Mouse (Mus musculus) CH12.LX (cell line): Measurements from ENCODE around the gene Rgl1. TPM values are rescaled to one million over a fixed set of nuclear protein-coding genes. Genes with fewer than 3 reads are reported as not detected.

Experiments
- DNase-seq: peaks from one replicate; pipeline ENCODE4 v3.0.0-alpha.2; 2013; ENCODE audit errors: extremely low read depth
- H3K27ac ChIP-seq: 2 replicates; pipeline ENCODE4 v1.5.1; 2012; ENCODE audit warnings: low read depth, mild to moderate bottlenecking, control low read depth, moderate library complexity; ENCODE audit not compliant: insufficient read depth
- H3K27me3 ChIP-seq: replicated peaks from 2 replicates; pipeline ENCODE3; 2012; ENCODE audit warnings: inconsistent platforms
- H3K36me3 ChIP-seq, 2 experiments: replicated peaks in 1 of 2; 2 replicates each; pipeline versions ENCODE3 to v1.6.1; 2012; ENCODE audit warnings: inconsistent platforms in 1 of 2, low read length in 1 of 2, mild to moderate bottlenecking in 1 of 2, mixed read lengths in 1 of 2, moderate library complexity in 1 of 2; ENCODE audit not compliant: control insufficient read depth in 1 of 2, insufficient read depth in 1 of 2
- H3K4me1 ChIP-seq, 2 experiments: 2 replicates each; pipeline ENCODE4 v1.6.1; 2012; ENCODE audit warnings: inconsistent platforms in 1 of 2, moderate library complexity in 1 of 2; ENCODE audit not compliant: insufficient read depth in 2 of 2, control insufficient read depth in 1 of 2
- H3K4me2 ChIP-seq: 2 replicates; pipeline ENCODE4 v1.6.1; 2012; ENCODE audit warnings: low read depth, mild to moderate bottlenecking, control low read depth; ENCODE audit not compliant: poor library complexity, insufficient read depth, severe bottlenecking
- H3K4me3 ChIP-seq, 3 experiments: fragments of 150-350 bp in 1 of 3; sonication (generic) in 1 of 3; replicated peaks in 1 of 3; 2 replicates each; pipeline versions ENCODE3 to v1.5.1; 2011 to 2012; ENCODE audit warnings: low read depth in 2 of 3, low read length in 2 of 3, mild to moderate bottlenecking in 2 of 3, moderate library complexity in 2 of 3, control low read depth in 1 of 3, improper control_type of control experiment in 1 of 3, inconsistent platforms in 1 of 3, mixed read lengths in 1 of 3; ENCODE audit not compliant: poor library complexity in 1 of 3
- H3K79me2 ChIP-seq: replicated peaks from 2 replicates; pipeline ENCODE4 v1.6.1; 2012; ENCODE audit warnings: mild to moderate bottlenecking, moderate library complexity; ENCODE audit not compliant: control insufficient read depth, poor library complexity, insufficient read depth, severe bottlenecking; ENCODE audit errors: extremely low read depth
- H3K9ac ChIP-seq: 2 replicates; pipeline ENCODE4 v1.6.1; 2012; ENCODE audit warnings: low read depth, mild to moderate bottlenecking, control low read depth, moderate library complexity; ENCODE audit not compliant: insufficient read depth
- H3K9me3 ChIP-seq: replicated peaks from 2 replicates; pipeline ENCODE3; 2012; ENCODE audit warnings: low read length, inconsistent platforms, mixed read lengths
- BHLHE40 ChIP-seq: IDR thresholded peaks from 2 replicates; pipeline ENCODE4 v1.6.1; 2011; ENCODE audit warnings: mild to moderate bottlenecking, low read depth, low read length, improper control_type of control experiment
- CHD1 ChIP-seq: IDR thresholded peaks from 2 replicates; pipeline ENCODE4 v1.6.1; 2012; ENCODE audit warnings: low read depth, low read length, improper control_type of control experiment, inconsistent platforms
- CTCF ChIP-seq, 2 experiments: IDR thresholded peaks in 1 of 2; conservative IDR thresholded peaks in 1 of 2; 2 replicates each; pipeline ENCODE4 v1.5.1; 2011 to 2012; ENCODE audit warnings: low read depth in 2 of 2, low read length in 2 of 2, improper control_type of control experiment in 1 of 2, inconsistent platforms in 1 of 2, mild to moderate bottlenecking in 1 of 2, moderate library complexity in 1 of 2
- ELF1 ChIP-seq: IDR thresholded peaks from 2 replicates; pipeline ENCODE4 v1.6.1; 2014; ENCODE audit warnings: low read depth, mild to moderate bottlenecking, inconsistent platforms, low read length, improper control_type of control experiment
- EP300 ChIP-seq: IDR thresholded peaks from 2 replicates; pipeline ENCODE4 v1.6.1; 2011; ENCODE audit warnings: low read length, improper control_type of control experiment
- GABPA ChIP-seq: IDR thresholded peaks from 2 replicates; pipeline ENCODE4 v1.6.1; 2012; ENCODE audit warnings: low read depth, low read length, improper control_type of control experiment, inconsistent platforms; ENCODE audit not compliant: insufficient replicate concordance
- JUND ChIP-seq: conservative IDR thresholded peaks from 2 replicates; pipeline ENCODE4 v1.6.1; 2011; ENCODE audit warnings: low read depth, low read length, improper control_type of control experiment
- KAT2A ChIP-seq: IDR thresholded peaks from 2 replicates; pipeline ENCODE4 v1.6.1; 2012; ENCODE audit warnings: low read length, improper control_type of control experiment, inconsistent platforms; ENCODE audit not compliant: insufficient replicate concordance
- MAX ChIP-seq: IDR thresholded peaks from 2 replicates; pipeline ENCODE4 v1.6.1; 2011; ENCODE audit warnings: low read length, improper control_type of control experiment
- MXI1 ChIP-seq: IDR thresholded peaks from 2 replicates; pipeline ENCODE4 v1.6.1; 2011; ENCODE audit warnings: mild to moderate bottlenecking, low read depth, low read length, improper control_type of control experiment
- MYC ChIP-seq: IDR thresholded peaks from 2 replicates; pipeline ENCODE4 v1.6.1; 2011; ENCODE audit warnings: low read depth, mild to moderate bottlenecking, improper control_type of control experiment, low read length
- PAX5 ChIP-seq: IDR thresholded peaks from 2 replicates; pipeline ENCODE4 v1.6.1; 2012; ENCODE audit warnings: low read length, inconsistent platforms, mixed read lengths
- RAD21 ChIP-seq: IDR thresholded peaks from 2 replicates; pipeline ENCODE4 v1.6.1; 2011; ENCODE audit warnings: low read depth, mild to moderate bottlenecking, low read length, improper control_type of control experiment, moderate library complexity
- RCOR1 ChIP-seq: conservative IDR thresholded peaks from 2 replicates; pipeline ENCODE4 v1.6.1; 2012; ENCODE audit warnings: low read depth, mild to moderate bottlenecking, inconsistent platforms, low read length, improper control_type of control experiment
- TCF12 ChIP-seq: IDR thresholded peaks from 2 replicates; pipeline ENCODE4 v1.6.1; 2014; ENCODE audit warnings: low read depth, mild to moderate bottlenecking, inconsistent platforms, low read length, improper control_type of control experiment
- USF1 ChIP-seq: IDR thresholded peaks from 2 replicates; pipeline ENCODE4 v1.6.1; 2014; ENCODE audit warnings: low read depth, mild to moderate bottlenecking, inconsistent platforms, low read length, improper control_type of control experiment
- USF2 ChIP-seq: conservative IDR thresholded peaks from 2 replicates; pipeline ENCODE4 v1.6.1; 2011; ENCODE audit warnings: low read depth, low read length, improper control_type of control experiment
- ZC3H11A ChIP-seq: IDR thresholded peaks from 2 replicates; pipeline ENCODE4 v1.6.1; 2012; ENCODE audit warnings: low read depth, mild to moderate bottlenecking, inconsistent platforms, low read length, improper control_type of control experiment
- ZKSCAN1 ChIP-seq: IDR thresholded peaks from 2 replicates; pipeline ENCODE4 v1.6.1; 2012; ENCODE audit warnings: low read depth, inconsistent platforms, low read length, improper control_type of control experiment, borderline replicate concordance
- dilution Hi-C: fragments of 300-500 bp; cut with MboI; formaldehyde crosslinking; loops from 2 replicates; pipeline ENCODE4 v1.14.3; 2020; ENCODE audit warnings: low sequenced_read_pairs; ENCODE audit not compliant: extremely low pct_unique_long_range_greater_than_20kb, extremely low pct_ligation_motif_present
- in situ Hi-C: fragments of 300-500 bp; cut with MboI; formaldehyde crosslinking; loops from 3 replicates; pipeline ENCODE4 v1.14.3; 2019; ENCODE audit warnings: low sequenced_read_pairs, low pct_ligation_motif_present, low pct_unique_long_range_greater_than_20kb, mixed read lengths
- polyA plus RNA-seq: library from polyadenylated mRNA; unstranded; fragments of >175 nt; gene quantifications from 2 replicates; pipeline ENCODE4 v1.2.1, GENCODE M21; 2012; ENCODE audit warnings: low read depth; ENCODE audit not compliant: insufficient read length
- total RNA-seq, 2 experiments: library from RNA; depleted of rRNA; stranded (reverse); fragments of 300-350 nt in 1 of 2; fragments of >200 nt in 1 of 2; gene quantifications; 2 replicates each; pipeline ENCODE4 v1.2.3; 2012 to 2014

The Rgl1 gene
- total and polyA plus RNA-seq, 3 experiments: 0.25 to 1.7 (median 0.74) TPM

DNA sequence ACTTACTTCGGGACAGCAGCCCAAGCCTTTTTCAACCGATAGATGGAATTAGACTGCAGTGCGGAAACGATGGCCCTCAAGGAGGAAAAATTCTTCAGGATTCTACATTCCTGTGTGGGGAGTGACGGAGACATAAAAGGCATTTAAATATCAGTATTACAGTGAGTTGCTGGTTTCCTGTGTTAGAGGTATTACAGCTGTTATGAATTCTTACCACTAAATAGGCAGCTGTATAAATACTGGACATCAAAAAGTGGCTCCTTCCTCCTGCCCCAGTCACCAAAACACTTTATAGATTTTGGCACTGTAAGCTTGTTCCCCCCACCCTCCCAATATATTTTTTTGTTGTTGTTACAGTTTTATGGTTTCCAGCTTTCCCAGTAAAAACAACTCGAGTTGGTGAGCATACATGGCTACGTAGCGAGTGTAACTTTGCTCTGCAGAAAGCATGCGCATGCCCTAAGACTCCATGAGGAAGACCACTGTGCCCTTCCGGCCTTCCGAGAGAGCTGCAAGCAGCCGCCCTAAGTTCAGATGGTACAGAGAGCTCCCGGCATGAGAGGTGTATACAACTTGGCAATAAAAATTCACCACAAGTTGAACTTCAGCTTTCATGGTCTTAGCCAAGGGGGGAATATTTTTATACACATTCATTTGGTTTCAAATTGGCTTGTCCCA lies 217.0 kb downstream of the Rgl1 start:
- DNase-seq: no peak
- in situ Hi-C loops (loop anchor here (25.0 kb wide), 3 partner anchors 363 to 838 kb away; partner anchors contain the start of gene Smg7), dilution Hi-C loops (no loop called here)
- H3K79me2 ChIP-seq: no peaks in the 10 kb centered on the region
- no peak overlapping the region for H3K27ac ChIP-seq
- H3K4me1 ChIP-seq: peaks cover 0 to 8% of the 10 kb centered on the region in 2 experiments; a peak in 1 of 4 replicates
- no peak overlapping the region for H3K4me3 ChIP-seq
- TF ChIP-seq CHD1 (no peak), USF1 (no peak), USF2 (no peak), MYC (no peak), BHLHE40 (no peak), RCOR1 (no peak), RAD21 (no peak), ELF1 (no peak), CTCF (conservative IDR thresholded peaks at IDR 0.05 in 1 of 2, IDR thresholded peaks at IDR 0.05 in 1 of 2; ENCODE audit: low read depth in 2 of 2, low read length in 2 of 2) (no peak), KAT2A (no peak)
- H3K9me3 ChIP-seq: no peaks in the 10 kb centered on the region
- H3K9ac ChIP-seq: no peak overlapping the region
- H3K36me3 ChIP-seq: no peaks in the 10 kb centered on the region
- H3K27me3 ChIP-seq: no peaks in the 10 kb centered on the region
- H3K4me2 ChIP-seq: no peak overlapping the region

DNA sequence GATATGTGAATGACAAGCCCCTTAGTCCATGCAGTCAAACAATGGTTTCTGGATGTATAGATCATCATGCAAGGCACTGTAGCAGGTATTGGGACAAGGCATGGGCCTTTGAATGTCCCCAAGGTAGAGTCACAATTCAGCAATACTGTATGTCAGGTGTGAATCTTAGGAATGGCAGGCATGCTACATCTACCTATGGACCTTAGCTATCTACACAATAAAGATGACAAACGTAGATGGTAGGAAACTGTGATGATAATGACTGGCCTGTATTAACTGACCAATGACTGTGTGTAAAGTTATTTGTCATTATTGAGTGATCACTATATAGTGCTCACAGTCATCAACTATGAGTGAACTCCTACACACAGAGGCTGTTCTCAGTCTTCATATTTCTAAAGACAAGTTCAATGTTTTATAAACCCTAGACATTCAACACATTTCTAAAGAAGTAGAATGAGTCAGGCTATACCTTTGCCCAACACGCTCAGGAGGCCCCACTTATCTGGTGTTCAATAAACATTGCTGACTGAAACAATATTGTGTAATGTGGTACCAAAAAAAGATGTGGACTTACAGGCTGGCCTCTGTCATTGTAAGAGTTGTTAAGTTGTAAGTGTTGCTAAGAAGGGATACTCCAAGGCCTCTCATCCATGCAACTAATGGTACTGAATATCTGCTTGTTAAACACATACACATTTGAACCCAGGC lies 222.5 kb downstream of the Rgl1 start:
- H3K4me2 ChIP-seq: no peak overlapping the region
- H3K27ac ChIP-seq: no peak overlapping the region
- DNase-seq: no peak
- in situ Hi-C loops: loop anchor here (25.0 kb wide), 3 partner anchors 369 to 844 kb away; partner anchors contain the start of gene Smg7
- no peak overlapping the region for H3K4me3 ChIP-seq
- TF ChIP-seq CHD1 (no peak), TCF12 (no peak), JUND (no peak), ZKSCAN1 (no peak), MAX (no peak), KAT2A (no peak), ZC3H11A (no peak), MXI1 (no peak), PAX5 (no peak), GABPA (no peak), EP300 (no peak), BHLHE40 (no peak)
- TF ChIP-seq, all 38 proteins: peak for 0
- dilution Hi-C loops: no loop called here
- H3K4me1 ChIP-seq: peaks cover 0 to 22% of the 10 kb centered on the region in 2 experiments; a peak in 3 of 4 replicates
- no peaks in the 10 kb centered on the region for H3K79me2 ChIP-seq
- H3K9me3 ChIP-seq: no peaks in the 10 kb centered on the region
- no peaks in the 10 kb centered on the region for H3K36me3 ChIP-seq
- no peak overlapping the region for H3K9ac ChIP-seq
- no peaks in the 10 kb centered on the region for H3K27me3 ChIP-seq
